8 mouse cellular contexts compared by ENCODE assay signal in genomic region chr6:66955089-66955657, GRCm38 (mm10). TPM values are rescaled to one million over a fixed set of nuclear protein-coding genes. Genes with fewer than 3 reads are reported as not detected.
DNase-seq lines count a peak whose midpoint lies in the region; ATAC-seq lines count a peak whose summit lies in the region.

No protein-coding gene starts in this region.

- no peak overlapping the region for H3K27ac ChIP-seq in forebrain, embryonic 12.5 days

- no peaks in the 10 kb centered on the region for H3K27me3 ChIP-seq in forebrain, embryonic 12.5 days

- DNase-seq in adrenal gland, adult (ENCODE audit: inconsistent age in 2 of 2, low spot score in 1 of 2): peak; percentile 26 to 77
- DNase-seq in adrenal gland, postnatal 4 days (ENCODE audit: low spot score in 2 of 2): no peak
- DNase-seq in layer of hippocampus, postnatal 10 days (ENCODE audit: low spot score in 2 of 2): peak; percentile 42 to 53
- no peak for DNase-seq in layer of hippocampus, adult 9-11 months
- DNase-seq in R1 (ENCODE audit: low read depth, low spot score): peak; percentile 59
- DNase-seq in induced T-regulatory cell, adult 2 months (ENCODE audit: low read depth): peak; percentile 58
- peak; percentile 32 for DNase-seq in retina, postnatal 1 day

- WGBS in forebrain, embryonic 12.5 days: 86% methylated on average over 11 of the region's 11 CpGs

- H3K36me3 ChIP-seq in forebrain, embryonic 12.5 days (replicated peaks): no peaks in the 10 kb centered on the region

- H3K9ac ChIP-seq in forebrain, embryonic 12.5 days: no peak overlapping the region

- H3K4me3 ChIP-seq in forebrain, embryonic 12.5 days (replicated peaks): no peak overlapping the region

- no peak for ATAC-seq in forebrain, embryonic 12.5 days (ENCODE audit: low FRiP score)

- no peaks in the 10 kb centered on the region for H3K9me3 ChIP-seq in forebrain, embryonic 12.5 days

- no peak overlapping the region for H3K4me2 ChIP-seq in forebrain, embryonic 12.5 days

- H3K4me1 ChIP-seq in forebrain, embryonic 12.5 days: no peaks in the 10 kb centered on the region

RNA-seq across cellular contexts. Expression of gene Gng12, which starts 59.0 kb away (rescaled TPM):
- 100 to 1,000 TPM in 1 of 2 experiments, 10 to 100 TPM in 1; 84.1 to 103 TPM for total RNA-seq in adrenal gland, postnatal 4 days (2021)
- 10 to 100 TPM; 88.0 to 94.4 TPM for total RNA-seq in layer of hippocampus, postnatal 10 days (2021)
- polyA plus RNA-seq in forebrain, embryonic 12.5 days (2016; fragmentation: Nextera tagmentation; extraction: Ambion mirVana): 31.8 and 34.4 TPM in 2 replicates

Comparison
In these comparisons a context has a peak if more than half of its experiments do, and no peak if none do; other contexts are left out.
1. DNase-seq: peak in adrenal gland, adult (2 of 2), layer of hippocampus, postnatal 10 days (2 of 2), R1 (single experiment), induced T-regulatory cell, adult 2 months (single experiment) and retina, postnatal 1 day (single experiment); none in adrenal gland, postnatal 4 days (0 of 2) and layer of hippocampus, adult 9-11 months (single experiment).